Mouse (Mus musculus) heart, adult 2 months (tissue): ENCODE results near the gene Ikzf2. TPM values are rescaled to one million over a fixed set of nuclear protein-coding genes. Genes with fewer than 3 reads are reported as not detected.

Source experiments
- DNase-seq, 2 experiments: peaks; one replicate each; pipeline ENCODE4 v3.0.0; 2021
- H3K27ac ChIP-seq: fragments of 200-600 bp; 2 replicates; pipeline ENCODE4 v1.8.1; 2022
- H3K27me3 ChIP-seq: fragments of 200-500 bp; 2 replicates; pipeline ENCODE4 v1.6.1; 2012; ENCODE audit warnings: mild to moderate bottlenecking, low read length, inconsistent platforms, mixed read lengths; ENCODE audit not compliant: control insufficient read depth, insufficient read depth
- H3K36me3 ChIP-seq: fragments of 200-500 bp; 2 replicates; pipeline ENCODE4 v1.6.1; 2012; ENCODE audit warnings: low read length, inconsistent platforms; ENCODE audit not compliant: control insufficient read depth, insufficient read depth
- H3K4me1 ChIP-seq: fragments of 200-500 bp; 2 replicates; pipeline ENCODE4 v1.6.1; 2011; ENCODE audit warnings: low read length; ENCODE audit not compliant: control insufficient read depth, insufficient read depth
- H3K4me3 ChIP-seq: fragments of 200-600 bp; 2 replicates; pipeline ENCODE4 v1.8.1; 2022
- H3K79me2 ChIP-seq: fragments of 200-500 bp; replicated peaks from 2 replicates; pipeline ENCODE4 v1.6.1; 2012; ENCODE audit warnings: mild to moderate bottlenecking, inconsistent platforms, low read length, moderate library complexity, mixed read lengths; ENCODE audit not compliant: control insufficient read depth, insufficient read depth
- H3K9ac ChIP-seq: fragments of 200-500 bp; 2 replicates; pipeline ENCODE4 v1.6.1; 2012; ENCODE audit warnings: low read depth, mild to moderate bottlenecking, control low read depth, inconsistent platforms, low read length, mixed read lengths
- CTCF ChIP-seq: fragments of 200-600 bp; IDR thresholded peaks from 2 replicates; pipeline ENCODE4 v1.8.1; 2022; ENCODE audit warnings: antibody characterized with exemption, mild to moderate bottlenecking, moderate library complexity
- EP300 ChIP-seq: fragments of 200-500 bp; IDR thresholded peaks from 2 replicates; pipeline ENCODE4 v1.6.1; 2011; ENCODE audit warnings: low read depth, low read length, control low read depth; ENCODE audit not compliant: insufficient read depth
- POLR2A ChIP-seq: fragments of 200-500 bp; IDR thresholded peaks from 2 replicates; pipeline ENCODE4 v1.6.1; 2011; ENCODE audit warnings: mild to moderate bottlenecking, low read depth, low read length, control low read depth; ENCODE audit not compliant: insufficient read depth
- WGBS: fragments of 180-500 bp; shearing (Covaris S2); methylation state at CpG from one replicate; pipeline ENCODE4 v1.1.7; 2018; 5-methylcytosine and 5-hydroxymethylcytosine counted together
- intact Hi-C: fragments of 180-260 bp; cut with DNase I; formaldehyde crosslinking; loops from one replicate; pipeline ENCODE4 v1.15.1; 2025
- polyA plus RNA-seq: library from polyadenylated mRNA; depleted of rRNA; stranded (reverse); fragments of >200 nt; gene quantifications from 2 replicates; pipeline ENCODE4 v1.2.3, GENCODE M21; 2012
- total RNA-seq, 2 experiments: library from RNA; stranded (reverse); gene quantifications; 2 replicates each; pipeline ENCODE4 v1.2.3; 2021

Ikzf2 gene
- total and polyA plus RNA-seq, 3 experiments: 1.8 to 7.9 (median 6.1) TPM

DNA sequence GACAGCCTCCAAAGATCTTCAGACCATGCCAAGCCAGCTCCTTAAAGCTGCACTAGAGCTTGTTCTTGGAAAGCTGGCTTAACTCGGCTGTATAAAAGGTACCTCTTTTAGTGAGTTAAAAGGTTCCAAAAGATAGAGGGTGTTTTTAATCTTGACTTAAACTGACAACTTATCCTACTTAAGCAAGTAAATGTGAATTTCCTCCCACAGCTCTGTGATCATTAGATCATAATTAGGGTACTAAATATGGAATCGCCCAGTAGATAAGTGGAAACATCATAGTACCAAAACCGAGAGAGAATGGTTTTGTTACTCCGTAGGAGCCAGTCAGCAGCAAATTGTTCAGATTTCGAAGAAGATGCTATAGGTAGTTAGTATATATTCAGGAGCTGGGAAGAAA is 187.4 kb downstream of the Ikzf2 start:
- intact Hi-C loops: no loop called here
- no peaks in the 10 kb centered on the region for H3K79me2 ChIP-seq
- WGBS: 81% methylated on average over 5 of the region's 5 CpGs

DNA sequence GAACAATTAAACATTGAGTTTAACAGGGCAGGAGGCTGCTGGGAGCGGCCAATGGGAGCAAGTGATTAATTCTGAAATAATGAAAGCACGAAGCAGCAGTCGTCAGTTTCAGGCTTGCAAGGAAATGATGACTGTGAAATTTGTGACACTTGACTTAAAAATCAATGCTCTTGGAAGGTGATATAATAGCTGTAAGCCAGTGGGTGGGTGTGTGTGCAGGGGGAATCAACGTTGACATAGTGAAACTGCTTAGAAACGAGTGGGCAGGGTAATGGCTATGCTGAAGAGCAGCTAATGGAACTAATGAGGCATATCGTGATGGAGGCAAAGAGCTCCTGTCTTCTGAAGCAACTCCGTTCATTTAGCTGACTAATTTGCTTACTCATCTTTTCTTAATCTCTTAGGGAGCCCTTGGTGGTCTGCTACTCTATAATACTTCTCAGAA is 188.2 kb downstream of the Ikzf2 start:
- Histone ChIP-seq H3K27ac (no peak overlapping the region), H3K79me2 (no peaks in the 10 kb centered on the region), H3K27me3 (no peaks in the 10 kb centered on the region), H3K36me3 (no peaks in the 10 kb centered on the region), H3K4me3 (no peak overlapping the region), H3K4me1 (no peaks in the 10 kb centered on the region), H3K9ac (no peak overlapping the region)
- DNase-seq: no peak
- WGBS: 65% methylated on average over 7 of the region's 7 CpGs
- intact Hi-C loops: no loop called here
- TF ChIP-seq EP300 (no peak), CTCF (no peak), POLR2A (no peak)

More for the DNA sequence above, 187.4 kb downstream of the Ikzf2 start:
- no peak overlapping the region for H3K9ac ChIP-seq
- TF ChIP-seq CTCF (no peak), POLR2A (no peak), EP300 (no peak)
- no peaks in the 10 kb centered on the region for H3K27me3 ChIP-seq
- H3K36me3 ChIP-seq: no peaks in the 10 kb centered on the region
- no peak overlapping the region for H3K27ac ChIP-seq
- DNase-seq: no peak
- no peaks in the 10 kb centered on the region for H3K4me1 ChIP-seq
- no peak overlapping the region for H3K4me3 ChIP-seq

DNA sequence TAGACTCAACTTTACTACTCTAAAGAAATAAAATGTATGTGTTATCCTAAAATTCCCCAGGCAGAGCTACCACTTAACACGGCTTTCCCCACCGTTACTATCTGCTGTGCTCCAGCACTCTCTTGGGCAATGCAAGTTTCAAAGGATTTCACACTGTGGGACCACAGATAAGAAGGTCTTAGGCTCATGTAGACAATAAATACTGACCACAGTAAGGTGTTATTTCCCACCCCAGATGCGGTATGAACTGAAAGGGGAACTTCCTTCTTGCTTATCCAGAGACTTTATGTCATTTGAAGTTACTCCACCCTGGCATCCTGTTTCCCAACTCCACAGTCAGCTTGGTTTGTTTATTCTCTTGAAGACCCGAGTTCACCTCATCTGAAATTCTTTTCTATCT is 191.0 kb downstream of the Ikzf2 start:
- 22% methylated on average over 4 of the region's 4 CpGs for WGBS

DNA sequence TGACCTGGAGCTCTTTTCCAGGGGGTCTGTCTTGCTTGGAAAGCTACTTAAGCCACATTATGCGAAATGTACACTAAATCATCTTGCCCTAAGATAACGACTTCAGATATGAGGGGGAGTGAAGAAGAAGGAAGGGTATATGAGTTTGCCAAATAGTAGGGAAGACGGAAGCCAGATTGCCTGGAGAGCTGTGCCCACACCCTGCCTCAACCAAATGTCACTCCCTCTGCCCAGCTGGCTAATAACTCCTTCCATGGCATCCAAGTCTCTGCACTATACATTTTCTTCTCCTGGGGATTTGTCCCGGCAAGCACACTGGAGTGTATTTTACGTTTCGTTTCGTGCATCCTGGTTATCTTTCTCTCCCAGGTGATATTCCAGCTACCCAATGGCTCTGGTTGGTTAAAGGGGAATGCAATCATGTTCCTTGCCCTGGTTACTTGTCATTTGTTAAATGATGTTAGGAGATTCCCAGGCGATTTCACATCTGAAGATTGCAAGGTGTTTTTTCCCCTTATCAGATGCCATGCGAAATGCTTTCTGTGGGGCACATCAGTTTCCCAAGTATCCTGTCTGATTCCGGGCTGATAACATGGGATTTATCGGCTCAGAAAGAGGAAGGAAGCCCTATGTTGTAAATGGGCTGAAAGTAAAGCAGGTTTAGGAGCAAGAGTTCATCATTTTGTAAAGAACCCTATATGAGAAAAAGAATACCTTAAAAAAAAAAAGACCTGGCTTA is 193.6 kb downstream of the Ikzf2 start:
- 70% methylated on average over 11 of the region's 11 CpGs for WGBS
- no peaks in the 10 kb centered on the region for H3K4me1 ChIP-seq
- TF ChIP-seq EP300 (no peak), CTCF (no peak), POLR2A (no peak)
- H3K79me2 ChIP-seq: no peaks in the 10 kb centered on the region
- H3K27me3 ChIP-seq: no peaks in the 10 kb centered on the region
- no peak overlapping the region for H3K9ac ChIP-seq
- H3K27ac ChIP-seq: no peak overlapping the region
- no peak for DNase-seq
- H3K4me3 ChIP-seq: no peak overlapping the region
- H3K36me3 ChIP-seq: no peaks in the 10 kb centered on the region
- intact Hi-C loops: no loop called here

More for the DNA sequence above, 191.0 kb downstream of the Ikzf2 start:
- intact Hi-C loops: no loop called here
- H3K4me3 ChIP-seq: no peak overlapping the region
- H3K9ac ChIP-seq: no peak overlapping the region
- no peak for DNase-seq
- no peaks in the 10 kb centered on the region for H3K36me3 ChIP-seq
- H3K27ac ChIP-seq: no peak overlapping the region
- no peaks in the 10 kb centered on the region for H3K4me1 ChIP-seq
- H3K27me3 ChIP-seq: no peaks in the 10 kb centered on the region
- H3K79me2 ChIP-seq: no peaks in the 10 kb centered on the region
- TF ChIP-seq POLR2A: no peak
- no peak for TF ChIP-seq CTCF
- no peak for TF ChIP-seq EP300

DNA sequence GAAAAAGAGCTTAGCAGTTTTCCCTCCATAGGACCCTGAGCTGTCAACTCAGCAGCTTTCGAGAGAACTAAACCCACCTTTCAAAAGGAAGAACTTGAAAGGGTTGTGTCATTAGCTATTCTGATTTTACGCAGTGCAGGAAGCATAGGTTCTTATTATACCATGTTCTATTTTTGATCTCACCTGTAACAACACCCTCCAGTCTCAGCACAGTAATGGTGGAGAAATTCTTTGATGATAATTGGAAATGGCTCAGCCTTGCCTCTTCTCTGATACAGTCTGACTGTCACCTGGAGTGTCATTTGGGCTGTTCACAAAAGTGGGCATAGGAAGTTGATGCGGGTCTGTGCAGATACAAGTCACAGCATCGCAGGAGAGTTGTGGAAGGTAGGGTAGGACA is 195.0 kb downstream of the Ikzf2 start:
- no peaks in the 10 kb centered on the region for H3K36me3 ChIP-seq
- intact Hi-C loops: no loop called here
- H3K4me1 ChIP-seq: no peaks in the 10 kb centered on the region
- H3K4me3 ChIP-seq: no peak overlapping the region
- TF ChIP-seq CTCF: no peak
- TF ChIP-seq POLR2A: no peak
- no peak for TF ChIP-seq EP300
- H3K27ac ChIP-seq: no peak overlapping the region
- H3K79me2 ChIP-seq: no peaks in the 10 kb centered on the region
- H3K27me3 ChIP-seq: no peaks in the 10 kb centered on the region
- DNase-seq: no peak
- H3K9ac ChIP-seq: no peak overlapping the region
- WGBS: 94% methylated on average over 4 of the region's 4 CpGs

DNA sequence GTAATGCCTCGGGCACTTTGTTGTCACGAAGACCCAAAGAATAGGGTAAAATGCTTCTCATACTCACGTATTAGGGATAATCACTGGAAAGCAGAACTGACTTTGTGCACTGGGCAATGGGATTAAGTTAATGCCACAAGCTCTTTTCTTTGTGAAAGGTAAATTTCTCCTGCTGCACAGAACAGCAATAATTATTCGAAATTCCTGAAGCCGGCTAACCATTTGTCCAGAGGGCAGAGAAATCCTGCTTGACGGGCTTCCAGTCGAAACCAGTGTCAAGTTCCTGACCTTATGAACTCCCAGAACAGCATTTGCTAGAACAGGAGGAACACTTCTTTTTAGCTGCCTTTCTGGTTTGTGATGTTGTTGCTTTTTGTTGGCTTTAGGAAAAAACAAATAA is 198.0 kb downstream of the Ikzf2 start:
- no peaks in the 10 kb centered on the region for H3K36me3 ChIP-seq
- no peaks in the 10 kb centered on the region for H3K27me3 ChIP-seq
- DNase-seq: no peak
- intact Hi-C loops: no loop called here
- no peak overlapping the region for H3K9ac ChIP-seq
- H3K4me3 ChIP-seq: no peak overlapping the region
- TF ChIP-seq CTCF (no peak), EP300 (no peak), POLR2A (no peak)
- no peak overlapping the region for H3K27ac ChIP-seq
- H3K4me1 ChIP-seq: no peaks in the 10 kb centered on the region
- no peaks in the 10 kb centered on the region for H3K79me2 ChIP-seq
- 69% methylated on average over 7 of the region's 7 CpGs for WGBS
